Mouse (Mus musculus): Measurements from ENCODE around the gene Cnpy3. TPM values are rescaled to one million over a fixed set of nuclear protein-coding genes. Genes with fewer than 3 reads are reported as not detected.

The Cnpy3 gene
- polyA plus RNA-seq, 1 experiment, result 41.9 TPM

- H3K79me2 ChIP-seq (ENCODE audit: control insufficient read depth, insufficient read depth), result no peaks in the 10 kb centered on the region
- TF ChIP-seq USF1 (IDR thresholded peaks at IDR 0.05; ENCODE audit: low read depth), result no peak
- TF ChIP-seq CEBPB (IDR thresholded peaks at IDR 0.05; ENCODE audit: low read depth), result no peak
- TF ChIP-seq MYOD1 (IDR thresholded peaks at IDR 0.05; ENCODE audit: control insufficient read depth, insufficient read length, low read depth), result no peak
- no peak for TF ChIP-seq FOSL1 (IDR thresholded peaks at IDR 0.05; ENCODE audit: insufficient read depth, low read length, poor library complexity, severe bottlenecking)
- no peak for TF ChIP-seq MYOG (IDR thresholded peaks at IDR 0.05; ENCODE audit: control insufficient read depth, extremely low read depth, insufficient read length)
- no peak for TF ChIP-seq CTCF (IDR thresholded peaks at IDR 0.05; ENCODE audit: control insufficient read depth, insufficient read depth, insufficient read length)
- no peak for TF ChIP-seq MAX (IDR thresholded peaks at IDR 0.05)
- H3K36me3 ChIP-seq (ENCODE audit: control insufficient read depth, insufficient read depth), result no peaks in the 10 kb centered on the region
- H3K27me3 ChIP-seq (ENCODE audit: control insufficient read depth, insufficient read depth, insufficient read length), result peaks cover 4% of the 10 kb centered on the region
- H3K79me3 ChIP-seq (ENCODE audit: low read depth), result no peaks in the 10 kb centered on the region
- no peak within 1 kb of the TSS for H3ac ChIP-seq (ENCODE audit: control insufficient read depth, insufficient read length, low read depth)
- H3K4me3 ChIP-seq (ENCODE audit: insufficient read depth, poor library complexity, severe bottlenecking), result no peak within 1 kb of the TSS
These were observed 11.5 kb upstream of the Cnpy3 start, which contains the start of gene Ptcra for GRCm38 (mm10) chr17:46763544-46763943. Gene Ptcra (minus strand): TSS chr17:46763712.

- H3K36me3 ChIP-seq (ENCODE audit: control insufficient read depth, insufficient read depth), result no peaks in the 10 kb centered on the region
- no peaks in the 10 kb centered on the region for H3K79me3 ChIP-seq (ENCODE audit: low read depth)
- H3K79me2 ChIP-seq (ENCODE audit: control insufficient read depth, insufficient read depth), result no peaks in the 10 kb centered on the region
- H3ac ChIP-seq (ENCODE audit: control insufficient read depth, insufficient read length, low read depth), result no peak overlapping the region
- H3K4me3 ChIP-seq (ENCODE audit: insufficient read depth, poor library complexity, severe bottlenecking), result no peak overlapping the region
- TF ChIP-seq MYOD1 (IDR thresholded peaks at IDR 0.05; ENCODE audit: control insufficient read depth, insufficient read length, low read depth), result no peak
- TF ChIP-seq MYOG (IDR thresholded peaks at IDR 0.05; ENCODE audit: control insufficient read depth, extremely low read depth, insufficient read length), result no peak
- no peak for TF ChIP-seq FOSL1 (IDR thresholded peaks at IDR 0.05; ENCODE audit: insufficient read depth, low read length, poor library complexity, severe bottlenecking)
- no peak for TF ChIP-seq MAX (IDR thresholded peaks at IDR 0.05)
- TF ChIP-seq USF1 (IDR thresholded peaks at IDR 0.05; ENCODE audit: low read depth), result no peak
- TF ChIP-seq CTCF (IDR thresholded peaks at IDR 0.05; ENCODE audit: control insufficient read depth, insufficient read depth, insufficient read length), result no peak
- TF ChIP-seq CEBPB (IDR thresholded peaks at IDR 0.05; ENCODE audit: low read depth), result no peak
- H3K27me3 ChIP-seq (ENCODE audit: control insufficient read depth, insufficient read depth, insufficient read length), result peaks cover 3% of the 10 kb centered on the region
These were observed 6.7 kb upstream of the Cnpy3 start for GRCm38 (mm10) chr17:46758753-46759152.

GRCm38 (mm10) chr17:46751056-46751793 is 789 bp downstream of the Cnpy3 start:
- peaks cover 28% of the 10 kb centered on the region for H3K79me3 ChIP-seq (ENCODE audit: low read depth)
- H3K4me3 ChIP-seq (ENCODE audit: insufficient read depth, poor library complexity, severe bottlenecking), result peak overlapping the region; percentile 53
- peak overlapping the region; percentile 55 for H3ac ChIP-seq (ENCODE audit: control insufficient read depth, insufficient read length, low read depth)

GRCm38 (mm10) chr17:46750580-46750979 is 1.4 kb downstream of the Cnpy3 start:
- no peak overlapping the region for H3ac ChIP-seq (ENCODE audit: control insufficient read depth, insufficient read length, low read depth)
- peaks cover 28% of the 10 kb centered on the region for H3K79me3 ChIP-seq (ENCODE audit: low read depth)
- H3K27me3 ChIP-seq (ENCODE audit: control insufficient read depth, insufficient read depth, insufficient read length), result no peaks in the 10 kb centered on the region
- H3K4me3 ChIP-seq (ENCODE audit: insufficient read depth, poor library complexity, severe bottlenecking), result peak overlapping the region; percentile 53
- no peak for TF ChIP-seq MYOD1 (IDR thresholded peaks at IDR 0.05; ENCODE audit: control insufficient read depth, insufficient read length, low read depth)
- no peak for TF ChIP-seq FOSL1 (IDR thresholded peaks at IDR 0.05; ENCODE audit: insufficient read depth, low read length, poor library complexity, severe bottlenecking)
- TF ChIP-seq MAX (IDR thresholded peaks at IDR 0.05), result no peak
- TF ChIP-seq CTCF (IDR thresholded peaks at IDR 0.05; ENCODE audit: control insufficient read depth, insufficient read depth, insufficient read length), result no peak
- TF ChIP-seq USF1 (IDR thresholded peaks at IDR 0.05; ENCODE audit: low read depth), result no peak
- no peak for TF ChIP-seq CEBPB (IDR thresholded peaks at IDR 0.05; ENCODE audit: low read depth)
- no peak for TF ChIP-seq MYOG (IDR thresholded peaks at IDR 0.05; ENCODE audit: control insufficient read depth, extremely low read depth, insufficient read length)
- H3K36me3 ChIP-seq (ENCODE audit: control insufficient read depth, insufficient read depth), result peaks cover 7% of the 10 kb centered on the region
- H3K79me2 ChIP-seq (ENCODE audit: control insufficient read depth, insufficient read depth), result peaks cover 44% of the 10 kb centered on the region

More at GRCm38 (mm10) chr17:46751056-46751793, 789 bp downstream of the Cnpy3 start:
- H3K79me2 ChIP-seq (ENCODE audit: control insufficient read depth, insufficient read depth), result peaks cover 44% of the 10 kb centered on the region
- no peaks in the 10 kb centered on the region for H3K27me3 ChIP-seq (ENCODE audit: control insufficient read depth, insufficient read depth, insufficient read length)
- peaks cover 4% of the 10 kb centered on the region for H3K36me3 ChIP-seq (ENCODE audit: control insufficient read depth, insufficient read depth)
- no peak for TF ChIP-seq CTCF (IDR thresholded peaks at IDR 0.05; ENCODE audit: control insufficient read depth, insufficient read depth, insufficient read length)
- TF ChIP-seq CEBPB (IDR thresholded peaks at IDR 0.05; ENCODE audit: low read depth), result no peak
- no peak for TF ChIP-seq MYOD1 (IDR thresholded peaks at IDR 0.05; ENCODE audit: control insufficient read depth, insufficient read length, low read depth)
- TF ChIP-seq MAX (IDR thresholded peaks at IDR 0.05), result no peak
- TF ChIP-seq USF1 (IDR thresholded peaks at IDR 0.05; ENCODE audit: low read depth), result no peak
- TF ChIP-seq MYOG (IDR thresholded peaks at IDR 0.05; ENCODE audit: control insufficient read depth, extremely low read depth, insufficient read length), result no peak
- TF ChIP-seq FOSL1 (IDR thresholded peaks at IDR 0.05; ENCODE audit: insufficient read depth, low read length, poor library complexity, severe bottlenecking), result no peak

GRCm38 (mm10) chr17:46749282-46749681 is 2.7 kb downstream of the Cnpy3 start:
- TF ChIP-seq CEBPB (IDR thresholded peaks at IDR 0.05; ENCODE audit: low read depth) (no peak), USF1 (IDR thresholded peaks at IDR 0.05; ENCODE audit: low read depth) (no peak), FOSL1 (IDR thresholded peaks at IDR 0.05; ENCODE audit: insufficient read depth, low read length, poor library complexity, severe bottlenecking) (no peak), MAX (IDR thresholded peaks at IDR 0.05) (no peak), CTCF (IDR thresholded peaks at IDR 0.05; ENCODE audit: control insufficient read depth, insufficient read depth, insufficient read length) (no peak), MYOD1 (IDR thresholded peaks at IDR 0.05; ENCODE audit: control insufficient read depth, insufficient read length, low read depth) (no peak), MYOG (IDR thresholded peaks at IDR 0.05; ENCODE audit: control insufficient read depth, extremely low read depth, insufficient read length) (no peak)
- H3K79me3 ChIP-seq (ENCODE audit: low read depth), result peaks cover 28% of the 10 kb centered on the region
- H3K79me2 ChIP-seq (ENCODE audit: control insufficient read depth, insufficient read depth), result peaks cover 44% of the 10 kb centered on the region
- no peak overlapping the region for H3ac ChIP-seq (ENCODE audit: control insufficient read depth, insufficient read length, low read depth)
- peaks cover 16% of the 10 kb centered on the region for H3K36me3 ChIP-seq (ENCODE audit: control insufficient read depth, insufficient read depth)
- no peak overlapping the region for H3K4me3 ChIP-seq (ENCODE audit: insufficient read depth, poor library complexity, severe bottlenecking)
- no peaks in the 10 kb centered on the region for H3K27me3 ChIP-seq (ENCODE audit: control insufficient read depth, insufficient read depth, insufficient read length)

Data from C2C12 (cell line).